Mouse (Mus musculus): ENCODE data around the gene Acad10.

DNA sequence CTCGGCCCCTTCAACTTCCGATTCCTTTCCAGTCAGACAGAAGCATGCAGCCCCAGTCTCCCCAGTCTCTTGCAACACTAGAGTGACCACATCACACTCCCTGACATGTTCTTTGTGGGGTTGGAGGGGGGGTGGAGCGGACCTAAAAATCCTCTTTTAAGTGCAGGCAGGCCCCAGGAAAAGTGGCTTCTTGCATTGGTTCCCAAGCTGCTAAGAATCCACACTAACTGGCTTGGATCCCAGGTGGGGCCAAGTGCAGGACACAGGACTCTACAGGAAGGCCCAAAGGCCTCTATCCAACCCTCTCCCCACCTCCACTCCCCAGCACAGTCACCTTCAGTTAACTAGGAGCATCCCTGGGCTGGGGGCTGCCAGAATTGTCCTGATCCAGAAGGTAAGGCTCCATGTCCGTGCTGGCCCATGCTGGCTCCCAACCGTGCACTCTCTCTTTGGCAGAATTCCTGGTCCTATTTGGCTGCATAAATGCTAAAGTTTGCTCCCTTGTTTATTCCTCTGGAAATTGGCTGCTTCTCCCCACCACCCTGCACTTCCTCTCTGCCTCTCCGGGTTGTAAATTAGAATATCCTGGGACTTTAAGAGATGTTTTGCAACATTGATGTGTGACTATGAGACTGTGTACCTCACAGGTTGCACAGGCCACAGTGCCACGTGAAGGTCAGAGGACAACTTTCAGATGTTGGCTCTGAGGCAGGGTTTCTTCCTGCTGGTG lies 30.3 kb upstream of the Acad10 start:
- TF ChIP-seq CTCF (IDR thresholded peaks at IDR 0.05; ENCODE audit: borderline replicate concordance, extremely low read depth, insufficient read depth, insufficient read length) (no peak), POLR2A (IDR thresholded peaks at IDR 0.05; ENCODE audit: borderline replicate concordance, extremely low read depth, insufficient read depth, insufficient read length, poor library complexity, severe bottlenecking) (no peak)

Measured in brain, embryonic 14.5 days (tissue).